Mouse (Mus musculus) C2C12 (cell line): ENCODE measurements around the gene Olfr194.

Experiments
- CTCF ChIP-seq: IDR thresholded peaks from one replicate; pipeline ENCODE4 v1.5.1; 2011; ENCODE audit not compliant: control insufficient read depth, insufficient read depth, insufficient read length
- USF1 ChIP-seq: IDR thresholded peaks from one replicate; pipeline ENCODE4 v1.6.1; 2011; ENCODE audit warnings: low read depth, mild to moderate bottlenecking, control low read depth, moderate library complexity

DNA sequence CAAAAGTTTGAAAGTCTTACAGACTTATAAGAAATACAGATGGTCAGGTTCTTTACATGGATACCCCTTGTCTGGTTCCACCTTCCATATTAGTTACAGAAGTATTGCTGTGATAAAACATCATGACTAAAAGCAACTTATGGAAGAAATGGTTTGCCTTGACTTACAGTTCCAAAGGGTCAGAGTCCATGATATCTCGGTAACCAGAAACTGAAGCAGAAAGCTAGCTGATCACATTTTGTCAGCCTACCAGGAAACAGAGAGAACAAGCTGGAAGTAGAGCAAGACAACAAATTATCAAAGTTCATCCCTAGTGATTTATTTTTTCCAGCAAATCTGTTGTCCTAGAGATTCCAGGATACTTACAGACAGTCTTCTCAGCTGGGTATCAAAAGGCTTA lies 47.3 kb downstream of the Olfr194 start:
- no peak for TF ChIP-seq CTCF
- TF ChIP-seq USF1: no peak
